Mouse (Mus musculus) CH12.LX (cell line): ENCODE results near the gene BC051019. TPM values are rescaled to one million over a fixed set of nuclear protein-coding genes. Genes with fewer than 3 reads are reported as not detected.

Experiments
- DNase-seq: peaks from one replicate; pipeline ENCODE4 v3.0.0-alpha.2; 2013; ENCODE audit errors: extremely low read depth
- H3K27ac ChIP-seq: 2 replicates; pipeline ENCODE4 v1.5.1; 2012; ENCODE audit warnings: low read depth, mild to moderate bottlenecking, control low read depth, moderate library complexity; ENCODE audit not compliant: insufficient read depth
- H3K27me3 ChIP-seq: replicated peaks from 2 replicates; pipeline ENCODE3; 2012; ENCODE audit warnings: inconsistent platforms
- H3K36me3 ChIP-seq, 2 experiments: replicated peaks in 1 of 2; 2 replicates each; pipeline versions ENCODE3 to v1.6.1; 2012; ENCODE audit warnings: inconsistent platforms in 1 of 2, low read length in 1 of 2, mild to moderate bottlenecking in 1 of 2, mixed read lengths in 1 of 2, moderate library complexity in 1 of 2; ENCODE audit not compliant: control insufficient read depth in 1 of 2, insufficient read depth in 1 of 2
- H3K4me1 ChIP-seq, 2 experiments: 2 replicates each; pipeline ENCODE4 v1.6.1; 2012; ENCODE audit warnings: inconsistent platforms in 1 of 2, moderate library complexity in 1 of 2; ENCODE audit not compliant: insufficient read depth in 2 of 2, control insufficient read depth in 1 of 2
- H3K4me2 ChIP-seq: 2 replicates; pipeline ENCODE4 v1.6.1; 2012; ENCODE audit warnings: low read depth, mild to moderate bottlenecking, control low read depth; ENCODE audit not compliant: poor library complexity, insufficient read depth, severe bottlenecking
- H3K4me3 ChIP-seq, 3 experiments: fragments of 150-350 bp in 1 of 3; sonication (generic) in 1 of 3; replicated peaks in 1 of 3; 2 replicates each; pipeline versions ENCODE3 to v1.5.1; 2011 to 2012; ENCODE audit warnings: low read depth in 2 of 3, low read length in 2 of 3, mild to moderate bottlenecking in 2 of 3, moderate library complexity in 2 of 3, control low read depth in 1 of 3, improper control_type of control experiment in 1 of 3, inconsistent platforms in 1 of 3, mixed read lengths in 1 of 3; ENCODE audit not compliant: poor library complexity in 1 of 3
- H3K79me2 ChIP-seq: replicated peaks from 2 replicates; pipeline ENCODE4 v1.6.1; 2012; ENCODE audit warnings: mild to moderate bottlenecking, moderate library complexity; ENCODE audit not compliant: control insufficient read depth, poor library complexity, insufficient read depth, severe bottlenecking; ENCODE audit errors: extremely low read depth
- H3K9ac ChIP-seq: 2 replicates; pipeline ENCODE4 v1.6.1; 2012; ENCODE audit warnings: low read depth, mild to moderate bottlenecking, control low read depth, moderate library complexity; ENCODE audit not compliant: insufficient read depth
- H3K9me3 ChIP-seq: replicated peaks from 2 replicates; pipeline ENCODE3; 2012; ENCODE audit warnings: low read length, inconsistent platforms, mixed read lengths
- CHD1 ChIP-seq: IDR thresholded peaks from 2 replicates; pipeline ENCODE4 v1.6.1; 2012; ENCODE audit warnings: low read depth, low read length, improper control_type of control experiment, inconsistent platforms
- CTCF ChIP-seq, 2 experiments: IDR thresholded peaks in 1 of 2; conservative IDR thresholded peaks in 1 of 2; 2 replicates each; pipeline ENCODE4 v1.5.1; 2011 to 2012; ENCODE audit warnings: low read depth in 2 of 2, low read length in 2 of 2, improper control_type of control experiment in 1 of 2, inconsistent platforms in 1 of 2, mild to moderate bottlenecking in 1 of 2, moderate library complexity in 1 of 2
- E2F4 ChIP-seq: IDR thresholded peaks from 2 replicates; pipeline ENCODE4 v1.6.1; 2011; ENCODE audit warnings: low read depth, low read length, improper control_type of control experiment; ENCODE audit not compliant: insufficient replicate concordance
- ELF1 ChIP-seq: IDR thresholded peaks from 2 replicates; pipeline ENCODE4 v1.6.1; 2014; ENCODE audit warnings: low read depth, mild to moderate bottlenecking, inconsistent platforms, low read length, improper control_type of control experiment
- EP300 ChIP-seq: IDR thresholded peaks from 2 replicates; pipeline ENCODE4 v1.6.1; 2011; ENCODE audit warnings: low read length, improper control_type of control experiment
- GABPA ChIP-seq: IDR thresholded peaks from 2 replicates; pipeline ENCODE4 v1.6.1; 2012; ENCODE audit warnings: low read depth, low read length, improper control_type of control experiment, inconsistent platforms; ENCODE audit not compliant: insufficient replicate concordance
- HCFC1 ChIP-seq: IDR thresholded peaks from 2 replicates; pipeline ENCODE4 v1.6.1; 2012; ENCODE audit warnings: low read depth, mild to moderate bottlenecking, inconsistent platforms, low read length, improper control_type of control experiment
- IRF4 ChIP-seq: IDR thresholded peaks from 2 replicates; pipeline ENCODE4 v1.6.1; 2014; ENCODE audit warnings: low read depth, mild to moderate bottlenecking, inconsistent platforms, low read length, improper control_type of control experiment
- JUN ChIP-seq: IDR thresholded peaks from 2 replicates; pipeline ENCODE4 v1.6.1; 2011; ENCODE audit warnings: low read depth, mild to moderate bottlenecking, low read length, improper control_type of control experiment, moderate library complexity; ENCODE audit not compliant: insufficient read depth
- JUND ChIP-seq: conservative IDR thresholded peaks from 2 replicates; pipeline ENCODE4 v1.6.1; 2011; ENCODE audit warnings: low read depth, low read length, improper control_type of control experiment
- KAT2A ChIP-seq: IDR thresholded peaks from 2 replicates; pipeline ENCODE4 v1.6.1; 2012; ENCODE audit warnings: low read length, improper control_type of control experiment, inconsistent platforms; ENCODE audit not compliant: insufficient replicate concordance
- MAFK ChIP-seq: IDR thresholded peaks from 2 replicates; pipeline ENCODE4 v1.6.1; 2011; ENCODE audit warnings: low read length, improper control_type of control experiment; ENCODE audit not compliant: insufficient replicate concordance
- MAX ChIP-seq: IDR thresholded peaks from 2 replicates; pipeline ENCODE4 v1.6.1; 2011; ENCODE audit warnings: low read length, improper control_type of control experiment
- MAZ ChIP-seq: IDR thresholded peaks from 2 replicates; pipeline ENCODE4 v1.6.1; 2012; ENCODE audit warnings: low read depth, mild to moderate bottlenecking, inconsistent platforms, low read length, improper control_type of control experiment, moderate library complexity
- MEF2A ChIP-seq: IDR thresholded peaks from 2 replicates; pipeline ENCODE4 v1.6.1; 2014; ENCODE audit warnings: low read depth, mild to moderate bottlenecking, inconsistent platforms, low read length, improper control_type of control experiment, borderline replicate concordance
- MXI1 ChIP-seq: IDR thresholded peaks from 2 replicates; pipeline ENCODE4 v1.6.1; 2011; ENCODE audit warnings: mild to moderate bottlenecking, low read depth, low read length, improper control_type of control experiment
- MYC ChIP-seq: IDR thresholded peaks from 2 replicates; pipeline ENCODE4 v1.6.1; 2011; ENCODE audit warnings: low read depth, mild to moderate bottlenecking, improper control_type of control experiment, low read length
- NELFE ChIP-seq: IDR thresholded peaks from 2 replicates; pipeline ENCODE4 v1.6.1; 2011; ENCODE audit warnings: low read depth, low read length, improper control_type of control experiment
- PAX5 ChIP-seq: IDR thresholded peaks from 2 replicates; pipeline ENCODE4 v1.6.1; 2012; ENCODE audit warnings: low read length, inconsistent platforms, mixed read lengths
- POLR2A ChIP-seq: IDR thresholded peaks from 2 replicates; pipeline ENCODE4 v1.6.1; 2011; ENCODE audit warnings: low read depth, mild to moderate bottlenecking, improper control_type of control experiment, low read length
- POLR2AphosphoS2 ChIP-seq: IDR thresholded peaks from 2 replicates; pipeline ENCODE4 v1.6.1; 2011; ENCODE audit warnings: low read depth, low read length, improper control_type of control experiment
- RAD21 ChIP-seq: IDR thresholded peaks from 2 replicates; pipeline ENCODE4 v1.6.1; 2011; ENCODE audit warnings: low read depth, mild to moderate bottlenecking, low read length, improper control_type of control experiment, moderate library complexity
- RCOR1 ChIP-seq: conservative IDR thresholded peaks from 2 replicates; pipeline ENCODE4 v1.6.1; 2012; ENCODE audit warnings: low read depth, mild to moderate bottlenecking, inconsistent platforms, low read length, improper control_type of control experiment
- SIN3A ChIP-seq: IDR thresholded peaks from 2 replicates; pipeline ENCODE4 v1.6.1; 2012; ENCODE audit warnings: low read length, improper control_type of control experiment, inconsistent platforms
- SMC3 ChIP-seq: IDR thresholded peaks from 2 replicates; pipeline ENCODE4 v1.6.1; 2011; ENCODE audit warnings: low read depth, low read length, improper control_type of control experiment
- TBP ChIP-seq: conservative IDR thresholded peaks from 2 replicates; pipeline ENCODE4 v1.6.1; 2011; ENCODE audit warnings: low read depth, low read length, improper control_type of control experiment
- TCF12 ChIP-seq: IDR thresholded peaks from 2 replicates; pipeline ENCODE4 v1.6.1; 2014; ENCODE audit warnings: low read depth, mild to moderate bottlenecking, inconsistent platforms, low read length, improper control_type of control experiment
- UBTF ChIP-seq: IDR thresholded peaks from 2 replicates; pipeline ENCODE4 v1.6.1; 2012; ENCODE audit warnings: low read depth, mild to moderate bottlenecking, inconsistent platforms, low read length, improper control_type of control experiment, moderate library complexity
- USF1 ChIP-seq: IDR thresholded peaks from 2 replicates; pipeline ENCODE4 v1.6.1; 2014; ENCODE audit warnings: low read depth, mild to moderate bottlenecking, inconsistent platforms, low read length, improper control_type of control experiment
- ZKSCAN1 ChIP-seq: IDR thresholded peaks from 2 replicates; pipeline ENCODE4 v1.6.1; 2012; ENCODE audit warnings: low read depth, inconsistent platforms, low read length, improper control_type of control experiment, borderline replicate concordance
- ZNF384 ChIP-seq: IDR thresholded peaks from 2 replicates; pipeline ENCODE4 v1.6.1; 2012; ENCODE audit warnings: low read depth, low read length, improper control_type of control experiment, inconsistent platforms
- dilution Hi-C: fragments of 300-500 bp; cut with MboI; formaldehyde crosslinking; loops from 2 replicates; pipeline ENCODE4 v1.14.3; 2020; ENCODE audit warnings: low sequenced_read_pairs; ENCODE audit not compliant: extremely low pct_unique_long_range_greater_than_20kb, extremely low pct_ligation_motif_present
- in situ Hi-C: fragments of 300-500 bp; cut with MboI; formaldehyde crosslinking; loops from 3 replicates; pipeline ENCODE4 v1.14.3; 2019; ENCODE audit warnings: low sequenced_read_pairs, low pct_ligation_motif_present, low pct_unique_long_range_greater_than_20kb, mixed read lengths
- polyA plus RNA-seq: library from polyadenylated mRNA; unstranded; fragments of >175 nt; gene quantifications from 2 replicates; pipeline ENCODE4 v1.2.1, GENCODE M21; 2012; ENCODE audit warnings: low read depth; ENCODE audit not compliant: insufficient read length
- total RNA-seq, 2 experiments: library from RNA; depleted of rRNA; stranded (reverse); fragments of 300-350 nt in 1 of 2; fragments of >200 nt in 1 of 2; gene quantifications; 2 replicates each; pipeline ENCODE4 v1.2.3; 2012 to 2014

BC051019 gene
- total and polyA plus RNA-seq, 3 experiments = 0.17 to 0.33 TPM; not detected in 1

- no peak for DNase-seq
- dilution Hi-C loops = no loop called here
- H3K9ac ChIP-seq = no peak overlapping the region
These were observed 23.4 kb downstream of the BC051019 start for GRCm38 (mm10) chr7:109700213-109700612.

GRCm38 (mm10) chr7:109695339-109695726, 28.3 kb downstream of the BC051019 start:
- H3K27me3 ChIP-seq = no peaks in the 10 kb centered on the region
- H3K79me2 ChIP-seq = no peaks in the 10 kb centered on the region
- H3K4me3 ChIP-seq = no peak overlapping the region
- H3K9me3 ChIP-seq = no peaks in the 10 kb centered on the region
- DNase-seq = no peak
- TF ChIP-seq MAX (no peak), SIN3A (no peak), MEF2A (no peak), NELFE (no peak), SMC3 (no peak), MYC (no peak), JUND (no peak), ELF1 (no peak), JUN (no peak), ZKSCAN1 (no peak), MAFK (no peak), EP300 (no peak), PAX5 (no peak), E2F4 (no peak), MAZ (no peak), USF1 (no peak)
- in situ Hi-C loops (no loop called here), dilution Hi-C loops (no loop called here)
- no peak overlapping the region for H3K4me2 ChIP-seq
- H3K4me1 ChIP-seq = no peaks in the 10 kb centered on the region; a peak in 1 of 4 replicates
- no peak overlapping the region for H3K9ac ChIP-seq
- no peak overlapping the region for H3K27ac ChIP-seq
- no peaks in the 10 kb centered on the region for H3K36me3 ChIP-seq

More at GRCm38 (mm10) chr7:109700213-109700612, 23.4 kb downstream of the BC051019 start:
- Histone ChIP-seq H3K36me3 (no peaks in the 10 kb centered on the region), H3K9me3 (no peaks in the 10 kb centered on the region), H3K4me2 (no peak overlapping the region), H3K4me3 (no peak overlapping the region), H3K27me3 (no peaks in the 10 kb centered on the region), H3K79me2 (no peaks in the 10 kb centered on the region; the same call in 1 of the 2 replicates), H3K27ac (no peak overlapping the region), H3K4me1 (peaks cover 3 to 11% of the 10 kb centered on the region in 2 experiments; a peak in 3 of 4 replicates)
- in situ Hi-C loops = loop anchor here (10.0 kb wide), 1 partner anchor 175 kb away; no protein-coding TSS in a partner anchor
- TF ChIP-seq MXI1 = no peak
- no peak for TF ChIP-seq MEF2A
- TF ChIP-seq POLR2A = no peak
- TF ChIP-seq RAD21 = peak; percentile 14
- no peak for TF ChIP-seq EP300
- TF ChIP-seq HCFC1 = no peak
- no peak for TF ChIP-seq JUN
- no peak for TF ChIP-seq USF1
- TF ChIP-seq ZNF384 = no peak
- no peak for TF ChIP-seq GABPA
- no peak for TF ChIP-seq RCOR1
- TF ChIP-seq CTCF (conservative IDR thresholded peaks at IDR 0.05 in 1 of 2, IDR thresholded peaks at IDR 0.05 in 1 of 2; ENCODE audit: low read depth in 2 of 2, low read length in 2 of 2) = peak; percentile 6 to 53; a peak in 2 of 4 replicates
- TF ChIP-seq ELF1 = no peak
- TF ChIP-seq TBP = no peak
- no peak for TF ChIP-seq TCF12
- TF ChIP-seq UBTF = no peak
- no peak for TF ChIP-seq SIN3A
- TF ChIP-seq NELFE = no peak
- no peak for TF ChIP-seq CHD1
- no peak for TF ChIP-seq MAX
- no peak for TF ChIP-seq POLR2AphosphoS2
- no peak for TF ChIP-seq IRF4
- peak; percentile 27; the same call in 1 of the 2 replicates for TF ChIP-seq SMC3
- TF ChIP-seq JUND = no peak
- no peak for TF ChIP-seq KAT2A
- TF ChIP-seq MYC = no peak
